ENCODE assay signal across 8 mouse cellular contexts in the genomic region with DNA sequence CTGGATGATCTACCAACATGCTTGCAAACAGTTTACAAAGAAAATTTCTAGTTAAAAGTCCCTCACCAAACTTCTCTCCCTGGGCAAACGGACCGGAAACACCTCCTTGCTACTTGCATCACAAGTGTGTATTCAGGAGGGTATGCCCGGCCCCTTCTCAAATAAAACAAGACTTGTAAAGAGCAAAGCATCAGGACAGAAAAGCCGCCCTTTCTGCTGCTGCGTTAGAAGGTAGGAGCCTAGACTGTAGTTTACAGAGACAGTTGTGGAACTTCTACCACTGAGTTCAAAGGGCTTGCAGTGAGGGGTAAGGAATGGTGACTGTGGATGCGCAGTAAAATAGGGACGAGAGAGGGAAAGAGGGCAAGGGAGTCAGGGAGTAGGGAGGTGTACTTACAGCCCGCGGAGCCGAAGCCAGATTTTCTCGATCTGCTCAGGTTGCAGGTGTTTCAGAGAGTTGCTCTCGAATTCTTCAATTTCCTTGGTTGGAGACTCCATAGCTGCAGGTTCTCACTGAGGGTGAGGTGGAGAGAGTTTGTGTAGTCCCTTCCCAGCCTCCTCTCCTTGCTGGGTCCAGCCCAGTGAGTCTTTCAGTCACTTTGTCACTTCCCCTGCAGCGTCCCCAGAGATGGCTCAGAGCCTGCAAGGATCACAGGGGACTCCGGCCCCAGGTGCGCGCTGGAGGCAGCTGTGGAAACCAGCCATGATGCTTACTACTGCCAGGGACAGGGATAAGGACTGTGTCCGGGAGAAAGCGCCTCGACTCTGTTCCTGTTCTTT.
A peak's percentile ranks its signal among the peaks of the same experiment; 100 is the strongest.
DNase-seq lines count a peak whose midpoint lies in the region; ATAC-seq and TF ChIP-seq lines count a peak whose summit lies in the region.

No protein-coding gene starts in this region.

- H3K4me2 ChIP-seq in kidney, embryonic 16.5 days (replicated peaks; ENCODE audit: low read depth, low read length) = peak overlapping the region; percentile 76
- H3K4me2 ChIP-seq in midbrain, embryonic 16.5 days (ENCODE audit: low read length) = peak overlapping the region; percentile 71

- 2% methylated on average over 19 of the region's 19 CpGs for WGBS in kidney, embryonic 16.5 days
- under 1% methylated on average over 19 of the region's 19 CpGs for WGBS in midbrain, embryonic 16.5 days
- WGBS in thymus, adult 2 months = 8% methylated on average over 19 of the region's 19 CpGs

- DNase-seq in kidney, postnatal 36 days = no peak
- peak; percentile 53 for DNase-seq in embryo, embryonic 9.5 days (ENCODE audit: extremely low spot score)
- DNase-seq in thymus, adult 2 months = no peak
- no peak for DNase-seq in B cell, adult 2 months
- DNase-seq in adrenal gland, postnatal 10 days = no peak

- H3K27ac ChIP-seq in kidney, embryonic 16.5 days (ENCODE audit: low read length) = no peak overlapping the region
- peak overlapping the region; percentile 63 for H3K27ac ChIP-seq in midbrain, embryonic 16.5 days (ENCODE audit: low read length)
- no peak overlapping the region for H3K27ac ChIP-seq in thymus, adult 2 months (ENCODE audit: control insufficient read depth, insufficient read depth, low read length)

- peak overlapping the region; percentile 47 for H3K4me3 ChIP-seq in kidney, embryonic 16.5 days (ENCODE audit: low read length)
- peak overlapping the region; percentile 45 for H3K4me3 ChIP-seq in midbrain, embryonic 16.5 days (ENCODE audit: low read depth, low read length)
- no peak overlapping the region for H3K4me3 ChIP-seq in thymus, adult 2 months (ENCODE audit: control insufficient read depth, insufficient read depth, low read length)

- TF ChIP-seq CTCF in thymus, adult 2 months (IDR thresholded peaks at IDR 0.05; ENCODE audit: borderline replicate concordance, control insufficient read depth, extremely low read depth, insufficient read depth, low read length, poor library complexity) = no peak

- H3K36me3 ChIP-seq in kidney, embryonic 16.5 days (ENCODE audit: insufficient read depth, low read length) = no peaks in the 10 kb centered on the region
- no peaks in the 10 kb centered on the region for H3K36me3 ChIP-seq in midbrain, embryonic 16.5 days (ENCODE audit: control insufficient read depth, insufficient read depth, low read length)
- H3K36me3 ChIP-seq in thymus, adult 2 months (ENCODE audit: control insufficient read depth, insufficient read depth, low read length) = no peaks in the 10 kb centered on the region

- peak overlapping the region; percentile 49 for H3K9ac ChIP-seq in kidney, embryonic 16.5 days (replicated peaks; ENCODE audit: low read length)
- H3K9ac ChIP-seq in midbrain, embryonic 16.5 days (ENCODE audit: low read depth, low read length) = peak overlapping the region; percentile 76

- 0 out of 2 replicates have a peak, but pooled peaks cover 8% of the 10 kb centered on the region for H3K4me1 ChIP-seq in kidney, embryonic 16.5 days (ENCODE audit: insufficient read depth, low read length)
- H3K4me1 ChIP-seq in midbrain, embryonic 16.5 days (ENCODE audit: control insufficient read depth, insufficient read depth, low read length) = peaks cover 18% of the 10 kb centered on the region
- no peaks in the 10 kb centered on the region for H3K4me1 ChIP-seq in thymus, adult 2 months (replicated peaks; ENCODE audit: control insufficient read depth, insufficient read depth, low read length)

- ATAC-seq in kidney, embryonic 16.5 days (ENCODE audit: low FRiP score, low TSS enrichment) = peak; percentile 79
- peak; percentile 42 to 55; a peak in 3 of 4 replicates for ATAC-seq in hematopoietic stem cell, adult 5-6 weeks (replicated peaks in 1 of 2; ENCODE audit: insufficient read depth in 1 of 2, low FRiP score in 2 of 2, low TSS enrichment in 1 of 2, low read depth in 1 of 2, poor library complexity in 2 of 2, severe bottlenecking in 2 of 2)
- ATAC-seq in midbrain, embryonic 16.5 days = peak; percentile 78

- no peaks in the 10 kb centered on the region for H3K9me3 ChIP-seq in kidney, embryonic 16.5 days (ENCODE audit: low read length)
- no peaks in the 10 kb centered on the region for H3K9me3 ChIP-seq in midbrain, embryonic 16.5 days (replicated peaks; ENCODE audit: control insufficient read depth, low read length, poor library complexity, severe bottlenecking)

- no peak for TF ChIP-seq POLR2A in thymus, adult 2 months (IDR thresholded peaks at IDR 0.05; ENCODE audit: control insufficient read depth, extremely low read depth, insufficient read depth, low read length, poor library complexity)

- peaks cover 6% of the 10 kb centered on the region; the same call in 1 of the 2 replicates for H3K27me3 ChIP-seq in kidney, embryonic 16.5 days (ENCODE audit: insufficient read depth, low read length)
- no peaks in the 10 kb centered on the region; the same call in 1 of the 2 replicates for H3K27me3 ChIP-seq in midbrain, embryonic 16.5 days (ENCODE audit: control insufficient read depth, insufficient read depth, low read depth, low read length)
- no peaks in the 10 kb centered on the region for H3K27me3 ChIP-seq in thymus, adult 2 months (ENCODE audit: control insufficient read depth, insufficient read depth, low read length)
